Mouse (Mus musculus) cortical plate, adult 2 months (tissue): Measurements from ENCODE around the gene Erc2. TPM values are rescaled to one million over a fixed set of nuclear protein-coding genes. Genes with fewer than 3 reads are reported as not detected.
"Not testable (repeated sequence)": the region's sequence is repeated elsewhere in the genome, so short reads cannot be mapped to it uniquely, and the experiment has no call there.

Source experiments
- H3K27ac ChIP-seq: fragments of 200-500 bp; 2 replicates; pipeline ENCODE4 v1.5.1; 2012; ENCODE audit warnings: low read length, control low read depth, inconsistent platforms; ENCODE audit not compliant: insufficient read depth
- H3K4me1 ChIP-seq: fragments of 200-500 bp; 2 replicates; pipeline ENCODE4 v1.6.1; 2011; ENCODE audit warnings: low read length; ENCODE audit not compliant: control insufficient read depth, insufficient read depth
- H3K4me3 ChIP-seq: fragments of 200-500 bp; 2 replicates; pipeline ENCODE4 v1.5.1; 2011; ENCODE audit warnings: mild to moderate bottlenecking, low read length, control low read depth; ENCODE audit not compliant: insufficient read depth
- CTCF ChIP-seq: fragments of 200-500 bp; IDR thresholded peaks from 2 replicates; pipeline ENCODE4 v1.5.1; 2011; ENCODE audit warnings: mild to moderate bottlenecking, control low read depth, low read length; ENCODE audit not compliant: insufficient read depth; ENCODE audit errors: extremely low read depth
- POLR2A ChIP-seq: fragments of 200-500 bp; IDR thresholded peaks from 2 replicates; pipeline ENCODE4 v1.6.1; 2011; ENCODE audit warnings: mild to moderate bottlenecking, low read length, control low read depth; ENCODE audit not compliant: insufficient read depth; ENCODE audit errors: extremely low read depth
- polyA plus RNA-seq: library from polyadenylated mRNA; depleted of rRNA; stranded (reverse); fragments of >200 nt; gene quantifications from 2 replicates; pipeline ENCODE4 v1.2.3, GENCODE M21; 2012; rRNA removed

Gene Erc2
- 73.6 and 77.8 TPM in 2 replicates for polyA plus RNA-seq

- peak within 1 kb of the TSS; percentile 81 for H3K27ac ChIP-seq
These were observed at the start of gene Erc2 for GRCm38 (mm10) chr14:27622176-27622922. Erc2 (plus strand) TSS chr14:27622428.

DNA sequence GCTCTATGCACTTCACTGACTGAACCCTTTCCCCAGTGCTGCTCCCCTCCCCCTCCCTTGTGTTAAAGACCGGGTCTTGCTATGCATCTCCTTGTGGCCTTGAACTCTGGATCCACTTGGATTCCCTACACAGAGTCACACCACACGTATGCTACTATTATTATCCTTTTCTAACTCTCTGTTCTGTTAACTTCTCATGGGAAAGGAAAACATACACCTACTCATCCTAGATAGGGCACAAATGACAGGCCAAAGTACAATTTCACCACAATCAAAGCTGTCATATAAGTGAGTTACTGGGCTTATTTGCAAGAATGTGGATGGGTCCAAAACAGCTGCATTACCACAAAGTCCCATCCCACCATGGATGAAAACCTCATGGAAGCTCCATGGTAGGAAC lies 43.8 kb upstream of the Erc2 start:
- Histone ChIP-seq H3K27ac (no peak overlapping the region), H3K4me1 (no peaks in the 10 kb centered on the region), H3K4me3 (no peak overlapping the region)
- TF ChIP-seq POLR2A (no peak), CTCF (no peak)

More at GRCm38 (mm10) chr14:27622176-27622922, at the start of gene Erc2:
- peak; percentile 32 for TF ChIP-seq CTCF
- TF ChIP-seq POLR2A = 0 out of 2 replicates have a peak, but pooled peaks have one; percentile 22
- Histone ChIP-seq H3K4me3 (peak within 1 kb of the TSS; percentile 52), H3K4me1 (peaks cover 2% of the 10 kb centered on the region; the same call in 1 of the 2 replicates)

GRCm38 (mm10) chr14:27589616-27590015 lies 32.6 kb upstream of the Erc2 start:
- TF ChIP-seq CTCF = peak; percentile 49
- not testable (repeated sequence) for H3K4me1 ChIP-seq, H3K4me3 ChIP-seq, H3K27ac ChIP-seq

- Histone ChIP-seq H3K27ac (no peak overlapping the region), H3K4me1 (no peaks in the 10 kb centered on the region), H3K4me3 (no peak overlapping the region)
- TF ChIP-seq POLR2A = no peak
These were observed 30.1 kb upstream of the Erc2 start for GRCm38 (mm10) chr14:27592163-27592562.

DNA sequence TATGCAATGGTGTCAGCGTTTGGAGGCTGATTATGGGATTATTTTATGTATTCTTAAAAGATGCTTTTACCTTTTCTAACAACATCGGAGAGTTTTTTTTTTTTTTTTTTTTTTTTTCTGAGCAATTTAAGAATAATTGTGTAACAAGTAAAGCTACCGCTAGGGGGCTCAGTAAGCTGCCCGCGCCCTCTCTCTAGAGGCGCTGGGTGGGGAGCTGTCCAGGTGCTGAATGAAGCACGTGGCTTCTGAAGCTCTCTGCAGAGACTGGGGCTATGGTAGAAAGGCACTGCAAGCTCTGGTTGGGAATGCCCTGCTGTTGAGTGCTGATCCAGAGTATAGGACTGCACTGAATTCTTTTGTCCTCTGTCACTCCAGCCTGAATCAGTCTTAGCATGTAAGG lies 26.0 kb upstream of the Erc2 start:
- TF ChIP-seq POLR2A = no peak
- TF ChIP-seq CTCF = peak; percentile 46
- no peaks in the 10 kb centered on the region for H3K4me1 ChIP-seq
- H3K27ac ChIP-seq = no peak overlapping the region
- H3K4me3 ChIP-seq = no peak overlapping the region

DNA sequence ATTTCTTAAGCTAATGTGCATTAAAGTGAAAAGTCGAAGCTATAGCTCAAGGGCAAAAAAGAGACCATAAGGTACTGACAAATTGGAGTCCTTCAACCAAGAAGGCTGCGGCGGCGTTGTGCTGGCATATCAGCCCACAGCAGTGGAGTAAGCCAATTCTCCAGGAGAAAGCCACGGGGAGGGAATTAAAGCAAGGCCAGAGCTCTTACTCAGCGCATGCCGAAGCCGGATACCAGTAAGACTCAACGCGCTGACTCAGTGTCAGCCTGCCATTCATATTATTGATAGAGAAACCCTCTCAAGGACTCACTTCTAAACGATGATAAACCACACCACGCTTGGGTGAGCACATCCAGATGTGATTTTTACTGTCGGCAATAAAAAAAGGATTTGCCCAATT lies 20.1 kb upstream of the Erc2 start:
- no peak overlapping the region for H3K4me3 ChIP-seq
- TF ChIP-seq CTCF (no peak), POLR2A (no peak)
- 0 out of 2 replicates have a peak, but pooled peaks cover 1% of the 10 kb centered on the region for H3K4me1 ChIP-seq

GRCm38 (mm10) chr14:27607419-27607818 lies 14.8 kb upstream of the Erc2 start:
- no peak overlapping the region for H3K27ac ChIP-seq
- peaks cover 1% of the 10 kb centered on the region; the same call in 1 of the 2 replicates for H3K4me1 ChIP-seq
- no peak overlapping the region for H3K4me3 ChIP-seq
- TF ChIP-seq POLR2A (no peak), CTCF (no peak)

More for the DNA sequence above, 20.1 kb upstream of the Erc2 start:
- H3K27ac ChIP-seq = no peak overlapping the region

DNA sequence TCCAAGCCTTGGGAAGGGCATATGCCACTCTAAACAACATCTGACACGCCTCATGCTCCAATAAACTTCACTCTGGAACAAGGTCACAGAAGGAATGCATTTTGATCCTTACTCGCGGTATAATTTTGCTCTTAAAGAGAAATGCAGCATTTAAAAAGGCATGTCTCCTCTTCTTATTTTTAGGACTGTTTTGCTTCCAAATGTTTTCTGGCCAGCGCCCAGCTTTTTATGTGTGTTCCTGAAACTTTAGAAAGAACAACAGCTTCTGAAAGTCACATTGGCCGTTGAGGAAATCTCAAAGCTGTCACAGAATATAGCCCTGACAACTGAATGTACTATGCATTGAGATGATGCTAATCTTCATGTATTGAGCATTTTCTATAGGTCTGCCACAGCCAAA lies 8.5 kb upstream of the Erc2 start:
- Histone ChIP-seq H3K4me1 (peaks cover 2% of the 10 kb centered on the region; the same call in 1 of the 2 replicates), H3K27ac (no peak overlapping the region), H3K4me3 (no peak overlapping the region)
- TF ChIP-seq CTCF (no peak), POLR2A (no peak)

DNA sequence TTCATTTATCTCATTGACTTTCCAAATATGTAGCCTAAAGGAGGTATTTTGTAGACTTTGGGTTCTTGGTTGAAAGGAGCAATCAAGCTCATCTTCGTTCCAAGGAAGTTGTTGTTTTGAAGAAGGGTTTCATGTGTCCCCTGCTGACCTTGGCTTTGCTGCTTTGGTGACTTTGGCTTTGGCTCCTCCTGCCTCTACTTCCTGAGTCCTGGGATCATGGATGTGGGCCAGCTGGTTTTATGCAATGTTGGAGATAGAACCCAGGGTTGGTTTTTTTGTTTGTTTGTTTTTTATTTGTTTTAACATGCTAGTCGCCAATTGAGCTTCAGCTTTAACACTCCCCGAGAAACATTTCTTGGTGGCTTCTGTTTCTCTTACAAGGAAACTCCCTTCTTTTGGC lies 4.9 kb upstream of the Erc2 start:
- peaks cover 2% of the 10 kb centered on the region; the same call in 1 of the 2 replicates for H3K4me1 ChIP-seq
- no peak overlapping the region for H3K27ac ChIP-seq
- no peak overlapping the region for H3K4me3 ChIP-seq
- TF ChIP-seq POLR2A (no peak), CTCF (no peak)

GRCm38 (mm10) chr14:27621576-27621975 lies 652 bp upstream of the Erc2 start:
- H3K27ac ChIP-seq = no peak overlapping the region
- H3K4me1 ChIP-seq = peaks cover 2% of the 10 kb centered on the region; the same call in 1 of the 2 replicates
- no peak for TF ChIP-seq POLR2A
- TF ChIP-seq CTCF = no peak
- H3K4me3 ChIP-seq = 0 out of 2 replicates have a peak overlapping the region, but pooled peaks have one; percentile 52

DNA sequence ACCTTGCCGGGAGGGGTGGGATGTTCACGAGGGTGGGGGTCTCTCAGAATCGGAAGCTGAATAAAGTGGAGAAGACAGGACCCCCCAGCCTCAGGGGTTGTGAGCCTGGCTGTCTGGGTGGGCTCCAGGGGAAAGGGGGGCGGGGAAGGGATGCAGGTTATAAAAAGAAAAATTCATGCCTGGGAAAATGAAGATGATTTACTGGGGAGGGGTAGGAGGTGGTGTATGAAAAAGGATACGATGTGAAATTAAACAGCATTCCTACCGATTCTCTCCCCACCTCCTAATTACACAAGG lies 643 bp downstream of the Erc2 start:
- Histone ChIP-seq H3K4me3 (peak overlapping the region; percentile 52), H3K27ac (0 out of 2 replicates have a peak overlapping the region, but pooled peaks have one; percentile 81), H3K4me1 (peaks cover 2% of the 10 kb centered on the region; the same call in 1 of the 2 replicates)
- TF ChIP-seq CTCF (no peak), POLR2A (no peak)
